Mouse (Mus musculus) left cerebral cortex, adult 9 months (tissue): ENCODE measurements around the gene Amt.
"Not testable (repeated sequence)": the region's sequence is repeated elsewhere in the genome, so short reads cannot be mapped to it uniquely, and the experiment has no call there.

Source experiments
- DNase-seq, 2 experiments: peaks; one replicate each; pipeline ENCODE4 v3.0.0; 2022; ENCODE audit warnings: low spot score in 2 of 2

The Amt gene

GRCm38 (mm10) chr9:108296453-108297355, at the start of gene Amt:
Gene Amt (plus strand): TSS chr9:108296853.
- DNase-seq, result no peak

- no peak for DNase-seq
Measured at GRCm38 (mm10) chr9:108248957-108249356, 47.7 kb upstream of the Amt start.

- DNase-seq, result no peak
Measured at GRCm38 (mm10) chr9:108251877-108252276, 44.8 kb upstream of the Amt start.

- DNase-seq, result no peak
Measured at GRCm38 (mm10) chr9:108252766-108253165, 43.9 kb upstream of the Amt start.

- no peak for DNase-seq
Measured at GRCm38 (mm10) chr9:108260526-108260925, 36.1 kb upstream of the Amt start.

GRCm38 (mm10) chr9:108261865-108262264, 34.8 kb upstream of the Amt start:
- no peak for DNase-seq

GRCm38 (mm10) chr9:108262494-108263049, 34.1 kb upstream of the Amt start:
- DNase-seq, result no peak

- DNase-seq, result peak; percentile 24 to 25
Measured at GRCm38 (mm10) chr9:108263131-108263681, 33.4 kb upstream of the Amt start.

GRCm38 (mm10) chr9:108263690-108264190, 32.9 kb upstream of the Amt start, which contains the start of gene Dag1:
Gene Dag1 (minus strand): TSS chr9:108263958.
- DNase-seq, result peak; percentile 94 to 97

GRCm38 (mm10) chr9:108264191-108264921, 32.3 kb upstream of the Amt start:
- DNase-seq, result no peak

- no peak for DNase-seq
Measured at GRCm38 (mm10) chr9:108266261-108266935, 30.3 kb upstream of the Amt start.

GRCm38 (mm10) chr9:108267691-108268090, 29.0 kb upstream of the Amt start:
- no peak for DNase-seq

- DNase-seq, result not testable (repeated sequence)
Measured at GRCm38 (mm10) chr9:108268701-108269100, 28.0 kb upstream of the Amt start.

- no peak for DNase-seq
Measured at GRCm38 (mm10) chr9:108271941-108272340, 24.7 kb upstream of the Amt start.

- DNase-seq, result no peak
Measured at GRCm38 (mm10) chr9:108272691-108273090, 24.0 kb upstream of the Amt start.

- DNase-seq, result no peak
Measured at GRCm38 (mm10) chr9:108273485-108273884, 23.2 kb upstream of the Amt start.

GRCm38 (mm10) chr9:108274476-108275330, 21.9 kb upstream of the Amt start:
- DNase-seq, result no peak

GRCm38 (mm10) chr9:108275331-108275659, 21.4 kb upstream of the Amt start:
- no peak for DNase-seq

- no peak for DNase-seq
Measured at GRCm38 (mm10) chr9:108278697-108279450, 17.8 kb upstream of the Amt start.
